Mouse (Mus musculus) mesoderm, embryonic 11.5 days (tissue): ENCODE data around the gene Fcor.

ENCODE experiments used
- DNase-seq: peaks from one replicate; pipeline ENCODE4 v3.0.0-alpha.2; 2012; ENCODE audit warnings: low read depth, low spot score

Gene Fcor

GRCm38 (mm10) chr8:3621199-3621970 lies 50.8 kb downstream of the Fcor start, which contains the start of the genes Xab2 and Pet100:
Gene Xab2, minus strand, starts transcription at chr8:3621316.
Gene Pet100, plus strand, starts transcription at chr8:3621548.
- peak; percentile 100 for DNase-seq
